Mouse (Mus musculus) spleen, adult 2 months (tissue): ENCODE results near the gene Rtel1.

Experiments used
- CTCF ChIP-seq: fragments of 200-500 bp; IDR thresholded peaks from 2 replicates; pipeline ENCODE4 v1.5.1; 2011; ENCODE audit warnings: mild to moderate bottlenecking, inconsistent platforms; ENCODE audit not compliant: insufficient read depth, insufficient read length, insufficient replicate concordance; ENCODE audit errors: extremely low read depth
- POLR2A ChIP-seq: fragments of 200-500 bp; IDR thresholded peaks from 2 replicates; pipeline ENCODE4 v1.6.1; 2011; ENCODE audit warnings: low read depth, low read length, inconsistent platforms

DNA sequence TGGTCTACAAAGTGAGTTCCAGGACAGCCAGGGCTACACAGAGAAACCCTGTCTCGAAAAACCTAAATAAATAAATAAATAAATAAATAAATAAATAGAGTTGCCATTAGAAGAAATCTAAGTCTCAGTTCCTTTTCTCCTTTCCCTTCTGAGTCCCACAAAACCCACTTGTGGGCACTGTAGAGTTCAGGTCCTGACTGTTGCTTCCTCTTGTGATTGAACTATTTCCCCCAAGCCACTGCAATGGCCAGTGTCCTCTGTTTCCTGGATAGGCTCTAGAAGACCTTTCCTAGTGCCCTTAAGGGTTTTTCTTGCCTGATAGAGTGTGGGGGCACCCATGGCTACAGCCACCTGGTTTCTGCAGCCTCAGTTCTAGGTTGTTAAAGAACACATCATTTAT is 14.6 kb upstream of the Rtel1 start:
- TF ChIP-seq POLR2A (no peak), CTCF (no peak)
